Mouse (Mus musculus) lung, postnatal 14 days (tissue): ENCODE results near the gene Tex22.

Experiments used
- DNase-seq: peaks from one replicate; pipeline ENCODE4 v3.0.0; 2021

Tex22 gene

GRCm38 (mm10) chr12:113060178-113060577, 14.1 kb upstream of the Tex22 start:
- no peak for DNase-seq

DNA sequence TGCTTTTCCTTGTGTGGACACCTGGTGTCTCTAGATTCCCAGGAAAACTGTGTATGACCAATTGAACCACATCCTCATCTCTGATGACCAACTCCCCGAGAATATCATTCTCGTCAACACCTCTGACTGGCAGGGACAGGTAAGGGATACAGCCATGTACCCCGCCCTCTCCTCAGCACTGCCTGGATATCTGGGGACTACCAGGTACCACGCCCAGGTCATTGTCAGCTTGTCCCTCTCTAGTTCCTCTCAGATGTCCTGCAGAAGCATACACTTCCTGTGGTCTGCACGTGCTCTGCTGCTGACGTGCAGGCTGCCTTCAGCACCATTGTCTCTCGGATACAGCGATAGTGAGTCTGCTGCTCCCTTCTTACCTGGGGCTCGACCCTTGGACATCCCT, 12.7 kb upstream of the Tex22 start:
- no peak for DNase-seq

GRCm38 (mm10) chr12:113062201-113062600, 12.1 kb upstream of the Tex22 start:
- DNase-seq, result no peak

- no peak for DNase-seq
These were observed 10.6 kb upstream of the Tex22 start for GRCm38 (mm10) chr12:113063700-113064099.

- DNase-seq, result no peak
These were observed 6.3 kb upstream of the Tex22 start for GRCm38 (mm10) chr12:113068002-113068401.

GRCm38 (mm10) chr12:113069389-113069788, 4.9 kb upstream of the Tex22 start:
- DNase-seq, result no peak

DNA sequence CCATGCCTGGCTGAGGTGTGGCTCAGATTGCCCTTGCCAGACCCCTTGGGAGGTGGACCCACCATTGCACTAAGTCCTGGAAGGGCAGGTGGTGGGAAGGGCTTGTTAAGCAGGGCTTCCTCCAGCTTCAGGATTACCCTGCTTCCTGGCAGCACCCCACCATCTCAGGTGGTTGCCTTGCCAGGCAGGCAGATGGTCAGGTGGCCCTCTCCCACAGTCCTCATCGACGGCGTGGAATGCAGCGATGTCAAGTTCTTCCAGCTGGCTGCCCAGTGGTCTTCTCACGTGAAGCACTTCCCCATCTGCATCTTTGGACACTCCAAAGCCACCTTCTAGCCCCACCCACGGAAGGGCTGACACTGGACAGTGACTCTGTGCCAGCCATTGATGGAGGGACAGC, 3.0 kb upstream of the Tex22 start:
- DNase-seq, result no peak

GRCm38 (mm10) chr12:113071827-113072226, 2.5 kb upstream of the Tex22 start:
- DNase-seq, result no peak

- peak; percentile 19 for DNase-seq
These were observed 628 bp upstream of the Tex22 start for GRCm38 (mm10) chr12:113073420-113074328.

DNA sequence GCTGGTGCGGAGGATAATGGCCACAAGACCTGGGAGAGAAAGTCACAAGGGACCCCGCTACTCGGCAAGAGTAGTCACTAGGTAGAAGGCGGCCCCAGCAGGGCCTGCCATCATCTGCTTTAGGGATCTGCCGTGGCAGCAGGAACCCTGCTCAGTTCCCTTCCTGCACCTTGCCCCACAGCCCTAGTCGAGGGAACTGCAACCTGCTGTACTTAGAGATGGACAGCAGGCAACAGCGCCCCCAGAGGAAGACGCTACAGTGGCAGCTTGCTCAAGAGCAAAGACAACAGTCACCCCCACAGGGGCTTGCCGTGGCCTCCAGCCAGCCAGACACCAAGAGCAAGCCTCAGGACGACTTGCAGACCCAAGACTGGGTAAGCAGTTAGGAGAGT, 757 bp downstream of the Tex22 start:
- DNase-seq, result peak; percentile 89

DNA sequence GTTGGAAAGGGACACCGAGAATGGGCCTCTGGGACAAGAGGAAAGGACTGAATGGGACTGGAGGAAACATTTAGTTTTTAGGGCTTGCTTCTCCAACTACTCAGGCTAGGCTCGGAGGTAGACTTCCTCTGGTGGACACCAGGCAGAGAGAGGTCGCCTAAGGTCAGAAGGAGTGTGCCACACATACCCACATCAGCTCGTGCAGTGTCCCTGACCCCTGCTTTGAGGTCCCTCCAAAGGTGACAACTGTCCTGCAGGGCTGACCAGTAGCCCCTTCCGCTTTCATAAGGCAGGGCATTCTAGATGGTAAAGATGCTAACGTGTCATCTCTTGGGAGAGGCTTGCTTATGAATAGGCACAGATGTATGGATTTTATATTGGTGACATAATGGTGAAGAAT, 1.2 kb downstream of the Tex22 start:
- DNase-seq, result no peak

- no peak for DNase-seq
These were observed 13.0 kb downstream of the Tex22 start for GRCm38 (mm10) chr12:113087276-113087675.

DNA sequence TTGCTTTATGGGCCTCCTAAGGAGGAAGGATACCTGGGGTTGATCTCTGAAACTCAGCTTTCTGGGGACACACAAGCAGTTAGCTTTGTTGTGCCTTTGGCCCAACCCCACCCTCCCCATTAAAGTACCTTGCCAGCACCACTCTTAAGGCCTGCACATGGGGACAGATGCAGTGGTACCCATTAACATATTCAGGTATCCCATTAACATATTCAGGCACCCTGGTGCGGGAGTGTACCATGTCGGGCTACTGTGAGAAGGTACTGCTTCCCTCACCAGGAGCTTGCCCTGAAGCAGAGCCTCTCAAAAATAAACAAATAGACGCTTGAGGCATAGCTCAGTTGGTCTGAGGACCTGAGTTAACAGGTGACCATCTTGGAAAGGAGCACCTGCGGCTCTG, 13.7 kb downstream of the Tex22 start:
- no peak for DNase-seq

- DNase-seq, result no peak
These were observed 14.8 kb downstream of the Tex22 start for GRCm38 (mm10) chr12:113089107-113089506.

DNA sequence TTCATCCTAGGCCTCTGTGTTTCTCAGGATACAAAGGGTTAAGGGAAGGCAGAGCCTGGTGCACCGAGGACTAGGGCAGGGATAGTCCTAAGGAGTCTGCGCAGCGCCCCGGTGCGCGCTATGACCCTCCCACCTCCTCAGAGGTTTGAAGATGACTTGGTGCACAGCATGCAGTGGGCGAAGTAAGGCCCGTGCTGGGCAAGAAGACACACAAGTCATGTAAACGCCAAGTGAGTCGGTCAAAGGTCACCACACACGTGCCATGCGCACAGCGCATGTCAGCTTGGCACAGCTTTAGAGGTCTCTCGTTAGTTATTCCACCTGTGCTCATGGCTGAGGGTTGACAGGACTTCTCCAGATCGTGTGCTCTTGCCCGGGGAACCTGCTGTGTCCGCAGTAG, 15.8 kb downstream of the Tex22 start:
- DNase-seq, result no peak

- DNase-seq, result no peak
These were observed 22.7 kb downstream of the Tex22 start for GRCm38 (mm10) chr12:113097040-113097439.

DNA sequence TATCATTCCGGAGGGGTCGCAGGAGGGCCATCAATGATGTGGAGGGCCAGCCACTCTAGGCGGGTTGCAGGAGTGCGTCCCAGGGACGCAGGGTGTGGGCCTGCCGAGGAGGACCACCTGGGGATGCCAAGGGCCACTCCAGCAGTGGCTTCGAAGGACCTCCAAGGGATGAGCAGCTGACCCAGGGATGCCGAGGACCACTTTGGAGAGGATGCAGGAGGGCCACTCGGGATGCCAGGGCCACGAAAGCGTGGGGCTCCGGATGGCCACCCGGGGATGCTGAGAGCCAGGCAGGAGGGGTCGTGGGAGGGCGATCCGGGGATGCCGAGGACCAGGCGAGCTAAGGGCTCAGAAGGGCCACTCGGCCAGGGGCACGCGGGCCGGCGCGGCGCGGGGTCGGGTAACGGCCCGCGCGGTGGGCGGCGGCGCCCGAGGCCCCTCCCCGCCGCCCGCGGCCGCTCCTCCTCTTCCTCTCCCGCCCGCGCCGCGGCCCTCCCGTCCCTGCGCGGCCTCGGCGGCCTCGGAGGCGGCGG, 23.5 kb downstream of the Tex22 start, which contains the start of gene Mta1:
Gene Mta1, plus strand, starts transcription at position 530 of the 533 bp plus-strand sequence.
- DNase-seq, result peak; percentile 50

- DNase-seq, result peak; percentile 16
These were observed 24.3 kb downstream of the Tex22 start for GRCm38 (mm10) chr12:113098530-113099151.

- no peak for DNase-seq
These were observed 25.4 kb downstream of the Tex22 start for GRCm38 (mm10) chr12:113099470-113100237.

DNA sequence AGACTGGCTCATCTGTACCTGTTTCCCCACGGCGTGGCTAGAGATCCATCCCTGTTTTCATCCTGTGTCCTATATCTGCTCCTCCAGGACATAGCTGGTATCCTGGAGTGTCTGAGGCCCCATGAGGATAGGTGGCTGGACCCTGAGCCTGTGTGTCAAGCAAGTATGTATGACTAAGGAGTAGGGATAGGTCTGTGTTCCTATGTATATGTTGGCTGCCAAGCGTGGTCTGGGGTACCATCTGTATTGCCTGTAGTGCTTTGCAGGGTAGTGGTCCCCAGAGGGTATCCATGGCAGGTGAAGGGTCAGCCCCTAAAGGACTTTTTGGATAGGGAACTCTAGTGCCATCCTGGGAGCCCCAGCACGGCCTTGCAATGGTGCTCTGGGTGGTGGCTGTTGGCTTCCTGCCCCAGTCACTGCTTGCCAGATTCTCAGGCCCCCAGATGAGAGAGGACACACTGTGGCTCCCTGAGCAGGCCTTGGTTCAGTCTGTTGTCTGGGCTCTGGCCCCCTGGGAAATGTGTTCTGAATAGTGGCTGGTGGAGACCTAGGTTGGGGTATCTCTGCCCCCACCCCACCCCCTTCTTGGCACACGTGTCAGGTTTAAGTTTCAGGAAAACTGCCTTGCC, 26.3 kb downstream of the Tex22 start:
- peak; percentile 46 for DNase-seq

DNA sequence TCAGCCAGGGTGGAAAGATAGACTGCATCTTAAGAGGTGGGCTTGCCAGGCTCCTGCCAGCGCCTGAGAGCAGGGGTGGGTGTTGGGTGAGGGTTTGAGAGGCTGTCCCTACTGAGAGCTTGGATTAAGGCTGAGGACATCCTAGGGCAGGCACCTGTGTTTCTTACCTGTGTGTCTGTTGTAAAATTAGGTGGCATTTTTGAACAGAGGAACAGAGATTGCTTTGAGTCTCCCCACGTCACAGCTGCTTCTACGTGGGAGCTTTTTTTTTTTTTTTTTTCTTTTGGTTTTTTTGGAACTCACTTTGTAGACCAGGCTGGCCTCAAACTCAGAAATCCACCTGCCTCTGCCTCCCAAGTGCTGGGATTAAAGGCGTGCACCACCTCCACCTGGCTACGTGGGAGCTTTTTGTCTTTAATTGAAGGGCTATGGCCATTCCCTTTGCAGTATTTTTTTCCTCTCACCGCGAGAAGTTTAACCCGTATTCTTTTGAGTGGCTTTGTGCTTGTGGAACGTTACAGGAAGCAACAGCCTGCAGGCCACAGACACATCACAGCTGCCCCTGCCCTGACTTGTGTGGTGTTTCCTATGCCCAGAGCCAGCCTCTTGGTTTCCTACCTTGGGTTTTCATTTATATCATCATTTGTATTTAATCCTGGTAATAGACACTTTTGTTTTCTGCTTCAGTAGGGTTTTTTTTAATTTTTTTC, 27.1 kb downstream of the Tex22 start:
- no peak for DNase-seq

GRCm38 (mm10) chr12:113102461-113102860, 28.2 kb downstream of the Tex22 start:
- DNase-seq, result peak; percentile 71
